Mouse (Mus musculus): ENCODE results near the gene Rnase11.

GRCm38 (mm10) chr14:51069617-51070016 is 19.7 kb upstream of the Rnase11 start:
- TF ChIP-seq CEBPB (IDR thresholded peaks at IDR 0.05; ENCODE audit: insufficient read depth, poor library complexity, severe bottlenecking) (no peak), E2F4 (IDR thresholded peaks at IDR 0.05; ENCODE audit: insufficient read depth) (no peak), MAX (IDR thresholded peaks at IDR 0.05; ENCODE audit: low read depth) (no peak)

Data from myocyte (in vitro differentiated cells).